Mouse (Mus musculus) CH12.LX (cell line): ENCODE results near the gene Six5. TPM values are rescaled to one million over a fixed set of nuclear protein-coding genes. Genes with fewer than 3 reads are reported as not detected.

Experiments used
- DNase-seq: peaks from one replicate; pipeline ENCODE4 v3.0.0-alpha.2; 2013; ENCODE audit errors: extremely low read depth
- H3K27ac ChIP-seq: 2 replicates; pipeline ENCODE4 v1.5.1; 2012; ENCODE audit warnings: low read depth, mild to moderate bottlenecking, control low read depth, moderate library complexity; ENCODE audit not compliant: insufficient read depth
- H3K27me3 ChIP-seq: replicated peaks from 2 replicates; pipeline ENCODE3; 2012; ENCODE audit warnings: inconsistent platforms
- H3K36me3 ChIP-seq, 2 experiments: replicated peaks in 1 of 2; 2 replicates each; pipeline versions ENCODE3 to v1.6.1; 2012; ENCODE audit warnings: inconsistent platforms in 1 of 2, low read length in 1 of 2, mild to moderate bottlenecking in 1 of 2, mixed read lengths in 1 of 2, moderate library complexity in 1 of 2; ENCODE audit not compliant: control insufficient read depth in 1 of 2, insufficient read depth in 1 of 2
- H3K4me1 ChIP-seq, 2 experiments: 2 replicates each; pipeline ENCODE4 v1.6.1; 2012; ENCODE audit warnings: inconsistent platforms in 1 of 2, moderate library complexity in 1 of 2; ENCODE audit not compliant: insufficient read depth in 2 of 2, control insufficient read depth in 1 of 2
- H3K4me2 ChIP-seq: 2 replicates; pipeline ENCODE4 v1.6.1; 2012; ENCODE audit warnings: low read depth, mild to moderate bottlenecking, control low read depth; ENCODE audit not compliant: poor library complexity, insufficient read depth, severe bottlenecking
- H3K4me3 ChIP-seq, 3 experiments: fragments of 150-350 bp in 1 of 3; sonication (generic) in 1 of 3; replicated peaks in 1 of 3; 2 replicates each; pipeline versions ENCODE3 to v1.5.1; 2011 to 2012; ENCODE audit warnings: low read depth in 2 of 3, low read length in 2 of 3, mild to moderate bottlenecking in 2 of 3, moderate library complexity in 2 of 3, control low read depth in 1 of 3, improper control_type of control experiment in 1 of 3, inconsistent platforms in 1 of 3, mixed read lengths in 1 of 3; ENCODE audit not compliant: poor library complexity in 1 of 3
- H3K79me2 ChIP-seq: replicated peaks from 2 replicates; pipeline ENCODE4 v1.6.1; 2012; ENCODE audit warnings: mild to moderate bottlenecking, moderate library complexity; ENCODE audit not compliant: control insufficient read depth, poor library complexity, insufficient read depth, severe bottlenecking; ENCODE audit errors: extremely low read depth
- H3K9ac ChIP-seq: 2 replicates; pipeline ENCODE4 v1.6.1; 2012; ENCODE audit warnings: low read depth, mild to moderate bottlenecking, control low read depth, moderate library complexity; ENCODE audit not compliant: insufficient read depth
- H3K9me3 ChIP-seq: replicated peaks from 2 replicates; pipeline ENCODE3; 2012; ENCODE audit warnings: low read length, inconsistent platforms, mixed read lengths
- BHLHE40 ChIP-seq: IDR thresholded peaks from 2 replicates; pipeline ENCODE4 v1.6.1; 2011; ENCODE audit warnings: mild to moderate bottlenecking, low read depth, low read length, improper control_type of control experiment
- CHD1 ChIP-seq: IDR thresholded peaks from 2 replicates; pipeline ENCODE4 v1.6.1; 2012; ENCODE audit warnings: low read depth, low read length, improper control_type of control experiment, inconsistent platforms
- CTCF ChIP-seq, 2 experiments: IDR thresholded peaks in 1 of 2; conservative IDR thresholded peaks in 1 of 2; 2 replicates each; pipeline ENCODE4 v1.5.1; 2011 to 2012; ENCODE audit warnings: low read depth in 2 of 2, low read length in 2 of 2, improper control_type of control experiment in 1 of 2, inconsistent platforms in 1 of 2, mild to moderate bottlenecking in 1 of 2, moderate library complexity in 1 of 2
- ELF1 ChIP-seq: IDR thresholded peaks from 2 replicates; pipeline ENCODE4 v1.6.1; 2014; ENCODE audit warnings: low read depth, mild to moderate bottlenecking, inconsistent platforms, low read length, improper control_type of control experiment
- EP300 ChIP-seq: IDR thresholded peaks from 2 replicates; pipeline ENCODE4 v1.6.1; 2011; ENCODE audit warnings: low read length, improper control_type of control experiment
- ETS1 ChIP-seq: conservative IDR thresholded peaks from 2 replicates; pipeline ENCODE4 v1.6.1; 2012; ENCODE audit warnings: low read depth, mild to moderate bottlenecking, inconsistent platforms, low read length, improper control_type of control experiment, moderate library complexity
- GABPA ChIP-seq: IDR thresholded peaks from 2 replicates; pipeline ENCODE4 v1.6.1; 2012; ENCODE audit warnings: low read depth, low read length, improper control_type of control experiment, inconsistent platforms; ENCODE audit not compliant: insufficient replicate concordance
- IRF4 ChIP-seq: IDR thresholded peaks from 2 replicates; pipeline ENCODE4 v1.6.1; 2014; ENCODE audit warnings: low read depth, mild to moderate bottlenecking, inconsistent platforms, low read length, improper control_type of control experiment
- JUND ChIP-seq: conservative IDR thresholded peaks from 2 replicates; pipeline ENCODE4 v1.6.1; 2011; ENCODE audit warnings: low read depth, low read length, improper control_type of control experiment
- MAX ChIP-seq: IDR thresholded peaks from 2 replicates; pipeline ENCODE4 v1.6.1; 2011; ENCODE audit warnings: low read length, improper control_type of control experiment
- MAZ ChIP-seq: IDR thresholded peaks from 2 replicates; pipeline ENCODE4 v1.6.1; 2012; ENCODE audit warnings: low read depth, mild to moderate bottlenecking, inconsistent platforms, low read length, improper control_type of control experiment, moderate library complexity
- MXI1 ChIP-seq: IDR thresholded peaks from 2 replicates; pipeline ENCODE4 v1.6.1; 2011; ENCODE audit warnings: mild to moderate bottlenecking, low read depth, low read length, improper control_type of control experiment
- MYC ChIP-seq: IDR thresholded peaks from 2 replicates; pipeline ENCODE4 v1.6.1; 2011; ENCODE audit warnings: low read depth, mild to moderate bottlenecking, improper control_type of control experiment, low read length
- NELFE ChIP-seq: IDR thresholded peaks from 2 replicates; pipeline ENCODE4 v1.6.1; 2011; ENCODE audit warnings: low read depth, low read length, improper control_type of control experiment
- NRF1 ChIP-seq: IDR thresholded peaks from 2 replicates; pipeline ENCODE4 v1.6.1; 2014; ENCODE audit warnings: low read depth, mild to moderate bottlenecking, inconsistent platforms, low read length, improper control_type of control experiment, moderate library complexity
- PAX5 ChIP-seq: IDR thresholded peaks from 2 replicates; pipeline ENCODE4 v1.6.1; 2012; ENCODE audit warnings: low read length, inconsistent platforms, mixed read lengths
- RAD21 ChIP-seq: IDR thresholded peaks from 2 replicates; pipeline ENCODE4 v1.6.1; 2011; ENCODE audit warnings: low read depth, mild to moderate bottlenecking, low read length, improper control_type of control experiment, moderate library complexity
- RCOR1 ChIP-seq: conservative IDR thresholded peaks from 2 replicates; pipeline ENCODE4 v1.6.1; 2012; ENCODE audit warnings: low read depth, mild to moderate bottlenecking, inconsistent platforms, low read length, improper control_type of control experiment
- SMC3 ChIP-seq: IDR thresholded peaks from 2 replicates; pipeline ENCODE4 v1.6.1; 2011; ENCODE audit warnings: low read depth, low read length, improper control_type of control experiment
- TCF12 ChIP-seq: IDR thresholded peaks from 2 replicates; pipeline ENCODE4 v1.6.1; 2014; ENCODE audit warnings: low read depth, mild to moderate bottlenecking, inconsistent platforms, low read length, improper control_type of control experiment
- USF1 ChIP-seq: IDR thresholded peaks from 2 replicates; pipeline ENCODE4 v1.6.1; 2014; ENCODE audit warnings: low read depth, mild to moderate bottlenecking, inconsistent platforms, low read length, improper control_type of control experiment
- USF2 ChIP-seq: conservative IDR thresholded peaks from 2 replicates; pipeline ENCODE4 v1.6.1; 2011; ENCODE audit warnings: low read depth, low read length, improper control_type of control experiment
- ZC3H11A ChIP-seq: IDR thresholded peaks from 2 replicates; pipeline ENCODE4 v1.6.1; 2012; ENCODE audit warnings: low read depth, mild to moderate bottlenecking, inconsistent platforms, low read length, improper control_type of control experiment
- ZKSCAN1 ChIP-seq: IDR thresholded peaks from 2 replicates; pipeline ENCODE4 v1.6.1; 2012; ENCODE audit warnings: low read depth, inconsistent platforms, low read length, improper control_type of control experiment, borderline replicate concordance
- ZMIZ1 ChIP-seq: IDR thresholded peaks from 2 replicates; pipeline ENCODE4 v1.6.1; 2012; ENCODE audit warnings: low read depth, mild to moderate bottlenecking, inconsistent platforms, low read length, improper control_type of control experiment
- ZNF384 ChIP-seq: IDR thresholded peaks from 2 replicates; pipeline ENCODE4 v1.6.1; 2012; ENCODE audit warnings: low read depth, low read length, improper control_type of control experiment, inconsistent platforms
- dilution Hi-C: fragments of 300-500 bp; cut with MboI; formaldehyde crosslinking; loops from 2 replicates; pipeline ENCODE4 v1.14.3; 2020; ENCODE audit warnings: low sequenced_read_pairs; ENCODE audit not compliant: extremely low pct_unique_long_range_greater_than_20kb, extremely low pct_ligation_motif_present
- in situ Hi-C: fragments of 300-500 bp; cut with MboI; formaldehyde crosslinking; loops from 3 replicates; pipeline ENCODE4 v1.14.3; 2019; ENCODE audit warnings: low sequenced_read_pairs, low pct_ligation_motif_present, low pct_unique_long_range_greater_than_20kb, mixed read lengths
- polyA plus RNA-seq: library from polyadenylated mRNA; unstranded; fragments of >175 nt; gene quantifications from 2 replicates; pipeline ENCODE4 v1.2.1, GENCODE M21; 2012; ENCODE audit warnings: low read depth; ENCODE audit not compliant: insufficient read length
- total RNA-seq, 2 experiments: library from RNA; depleted of rRNA; stranded (reverse); fragments of 300-350 nt in 1 of 2; fragments of >200 nt in 1 of 2; gene quantifications; 2 replicates each; pipeline ENCODE4 v1.2.3; 2012 to 2014

The Six5 gene
- total and polyA plus RNA-seq, 3 experiments, result 0.16 to 1.8 (median 0.33) TPM

DNA sequence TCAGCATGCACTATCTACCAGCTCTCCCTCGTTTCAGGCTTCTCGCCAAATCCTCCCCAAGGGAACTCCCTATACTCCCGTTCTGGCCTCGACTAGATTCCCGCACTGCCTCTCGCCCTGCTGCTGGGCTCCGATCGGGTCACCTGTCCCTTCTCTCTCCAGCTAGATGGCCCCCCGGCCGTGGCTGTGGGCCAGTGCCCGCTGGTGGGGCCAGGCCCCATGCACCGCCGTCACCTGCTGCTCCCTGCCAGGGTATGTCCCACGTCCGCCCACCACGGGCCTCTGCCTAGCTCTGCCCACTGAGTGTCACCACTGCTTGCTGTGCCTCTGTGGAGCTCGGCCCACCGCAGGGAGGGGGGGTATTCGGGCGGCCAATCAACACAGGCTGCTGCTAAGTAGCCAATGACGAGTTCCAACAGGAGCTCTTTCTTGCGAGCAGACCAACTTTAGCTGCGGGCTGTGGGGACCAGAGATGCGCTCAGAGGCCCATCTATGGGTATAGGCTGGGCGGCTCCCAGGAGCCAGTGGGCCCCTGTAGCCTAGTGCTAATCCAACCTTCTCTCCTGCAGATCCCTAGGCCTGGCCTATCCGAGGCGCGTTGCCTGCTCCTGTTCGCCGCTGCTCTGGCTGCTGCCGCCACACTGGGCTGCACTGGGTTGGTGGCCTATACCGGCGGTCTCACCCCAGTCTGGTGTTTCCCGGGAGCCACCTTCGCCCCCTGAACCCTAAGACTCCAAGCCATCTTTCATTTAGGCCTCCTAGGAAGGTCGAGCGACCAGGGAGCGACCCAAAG lies 1.8 kb upstream of the Six5 start:
- Histone ChIP-seq H3K4me3 (peak overlapping the region in 1 of 3 experiments; percentile 23), H3K27me3 (peaks cover 82% of the 10 kb centered on the region), H3K36me3 (no peaks in the 10 kb centered on the region), H3K9ac (0 out of 2 replicates have a peak overlapping the region, but pooled peaks have one; percentile 3), H3K9me3 (no peaks in the 10 kb centered on the region), H3K79me2 (no peaks in the 10 kb centered on the region), H3K4me1 (peaks cover 5 to 28% of the 10 kb centered on the region in 2 experiments; a peak in 3 of 4 replicates), H3K4me2 (peak overlapping the region; percentile 76), H3K27ac (no peak overlapping the region)
- dilution Hi-C loops (no loop called here), in situ Hi-C loops (no loop called here)
- TF ChIP-seq MAZ, result no peak
- TF ChIP-seq MYC, result no peak
- TF ChIP-seq JUND, result no peak
- TF ChIP-seq NRF1, result no peak
- no peak for DNase-seq

DNA sequence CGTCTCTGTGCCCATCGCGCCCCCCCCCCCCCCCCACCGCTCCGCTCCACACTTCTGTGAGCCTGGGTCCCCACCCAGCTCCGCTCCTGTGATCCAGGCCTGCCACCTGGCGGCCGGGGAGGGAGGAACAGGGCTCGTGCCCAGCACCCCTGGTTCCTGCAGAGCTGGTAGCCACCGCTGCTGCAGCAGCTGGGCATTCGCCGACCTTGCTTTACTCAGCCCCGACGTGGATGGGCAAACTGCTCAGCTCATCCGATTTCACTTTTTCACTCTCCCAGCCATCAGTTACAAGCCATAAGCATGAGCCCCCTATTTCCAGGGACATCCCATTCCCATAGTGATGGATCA lies 1.2 kb upstream of the Six5 start:
- TF ChIP-seq ETS1 (no peak), TCF12 (0 out of 2 replicates have a peak, but pooled peaks have one; percentile 34), ELF1 (0 out of 2 replicates have a peak, but pooled peaks have one; percentile 14), RCOR1 (no peak), CHD1 (no peak), GABPA (no peak), PAX5 (no peak), MAX (peak; percentile 21; the same call in 1 of the 2 replicates), ZNF384 (no peak), USF1 (no peak), EP300 (no peak), USF2 (no peak), BHLHE40 (peak; percentile 74), ZKSCAN1 (no peak), NRF1 (no peak), MXI1 (peak; percentile 65; the same call in 1 of the 2 replicates), RAD21 (peak; percentile 85), MAZ (peak; percentile 73), NELFE (no peak), ZMIZ1 (no peak), ZC3H11A (peak; percentile 47), CTCF (conservative IDR thresholded peaks at IDR 0.05 in 1 of 2, IDR thresholded peaks at IDR 0.05 in 1 of 2; ENCODE audit: low read depth in 2 of 2, low read length in 2 of 2) (peak in 1 of 2 experiments; percentile 96; a peak in 2 of 4 replicates), IRF4 (peak; percentile 52; the same call in 1 of the 2 replicates), SMC3 (peak; percentile 86)
- H3K27me3 ChIP-seq, result peaks cover 82% of the 10 kb centered on the region
- no peaks in the 10 kb centered on the region for H3K36me3 ChIP-seq
- dilution Hi-C loops (no loop called here), in situ Hi-C loops (no loop called here)
- H3K4me1 ChIP-seq, result peaks cover 5 to 28% of the 10 kb centered on the region in 2 experiments; a peak in 3 of 4 replicates
- no peaks in the 10 kb centered on the region for H3K9me3 ChIP-seq
- peak; percentile 72 for DNase-seq
- peak overlapping the region; percentile 1; the same call in 1 of the 2 replicates for H3K9ac ChIP-seq
- H3K79me2 ChIP-seq, result no peaks in the 10 kb centered on the region
- peak overlapping the region; percentile 76 for H3K4me2 ChIP-seq
- H3K4me3 ChIP-seq, result peak overlapping the region; percentile 48 to 67 (median 62)
- H3K27ac ChIP-seq, result no peak overlapping the region
